Mouse (Mus musculus) spleen, postnatal 10 days (tissue): ENCODE measurements around the gene Ppp2r5e.

Source experiments
- DNase-seq, 2 experiments: peaks; one replicate each; pipeline ENCODE4 v3.0.0; 2021 to 2022; ENCODE audit warnings: low spot score in 2 of 2

Gene Ppp2r5e

GRCm38 (mm10) chr12:75596154-75597002 is at the start of gene Ppp2r5e:
TSS of gene Ppp2r5e (minus strand) at chr12:75596245.
- DNase-seq, result peak; percentile 96 to 100

- DNase-seq, result no peak
Measured at GRCm38 (mm10) chr12:75645780-75646179, 49.7 kb upstream of the Ppp2r5e start.

GRCm38 (mm10) chr12:75641726-75642125 is 45.7 kb upstream of the Ppp2r5e start:
- no peak for DNase-seq

- DNase-seq, result no peak
Measured at GRCm38 (mm10) chr12:75638345-75638744, 42.3 kb upstream of the Ppp2r5e start.

- no peak for DNase-seq
Measured at GRCm38 (mm10) chr12:75637103-75637502, 41.1 kb upstream of the Ppp2r5e start.

- no peak for DNase-seq
Measured at GRCm38 (mm10) chr12:75635771-75636430, 39.9 kb upstream of the Ppp2r5e start.

- no peak for DNase-seq
Measured at GRCm38 (mm10) chr12:75629618-75630017, 33.6 kb upstream of the Ppp2r5e start.

GRCm38 (mm10) chr12:75623292-75623691 is 27.2 kb upstream of the Ppp2r5e start:
- DNase-seq, result no peak

- no peak for DNase-seq
Measured at GRCm38 (mm10) chr12:75622835-75623234, 26.8 kb upstream of the Ppp2r5e start.

GRCm38 (mm10) chr12:75616841-75617240 is 20.8 kb upstream of the Ppp2r5e start:
- no peak for DNase-seq

- no peak for DNase-seq
Measured at GRCm38 (mm10) chr12:75616158-75616791, 20.2 kb upstream of the Ppp2r5e start.

- DNase-seq, result no peak
Measured at GRCm38 (mm10) chr12:75615556-75615955, 19.5 kb upstream of the Ppp2r5e start.

GRCm38 (mm10) chr12:75612711-75613110 is 16.7 kb upstream of the Ppp2r5e start:
- no peak for DNase-seq

- peak in 1 of 2 experiments; percentile 56 for DNase-seq
Measured at GRCm38 (mm10) chr12:75599490-75599889, 3.4 kb upstream of the Ppp2r5e start.

- no peak for DNase-seq
Measured at GRCm38 (mm10) chr12:75598988-75599387, 2.9 kb upstream of the Ppp2r5e start.

- no peak for DNase-seq
Measured at GRCm38 (mm10) chr12:75597707-75598106, 1.7 kb upstream of the Ppp2r5e start.

- DNase-seq, result peak in 1 of 2 experiments; percentile 73
Measured at GRCm38 (mm10) chr12:75595291-75596153, 523 bp downstream of the Ppp2r5e start.

GRCm38 (mm10) chr12:75594404-75594803 is 1.6 kb downstream of the Ppp2r5e start:
- DNase-seq, result no peak

- no peak for DNase-seq
Measured at GRCm38 (mm10) chr12:75593817-75594216, 2.2 kb downstream of the Ppp2r5e start.

- DNase-seq, result no peak
Measured at GRCm38 (mm10) chr12:75587501-75587900, 8.5 kb downstream of the Ppp2r5e start.

- DNase-seq, result no peak
Measured at GRCm38 (mm10) chr12:75583776-75584175, 12.3 kb downstream of the Ppp2r5e start.

- no peak for DNase-seq
Measured at GRCm38 (mm10) chr12:75579076-75579475, 17.0 kb downstream of the Ppp2r5e start.
